Mouse (Mus musculus): ENCODE data around the gene Gm45062. TPM values are rescaled to one million over a fixed set of nuclear protein-coding genes. Genes with fewer than 3 reads are reported as not detected.

The Gm45062 gene
- total and polyA plus RNA-seq, 2 experiments from 2014 or later = 2.5 to 8.1 TPM

GRCm38 (mm10) chr6:8497868-8498257, 238.6 kb downstream of the Gm45062 start:
- WGBS = 67% methylated on average over 6 of the region's 6 CpGs
- peak; percentile 17 for DNase-seq (ENCODE audit: low spot score)

GRCm38 (mm10) chr6:8498961-8499360, 239.7 kb downstream of the Gm45062 start:
- H3K36me3 ChIP-seq (ENCODE audit: insufficient read depth, low read length) = no peaks in the 10 kb centered on the region
- no peak overlapping the region for H3K9ac ChIP-seq (replicated peaks; ENCODE audit: low read length, poor library complexity, severe bottlenecking)
- H3K27ac ChIP-seq (ENCODE audit: low read depth, low read length) = no peak overlapping the region
- no peak for DNase-seq (ENCODE audit: low spot score)
- no peak for TF ChIP-seq CTCF (IDR thresholded peaks at IDR 0.05)
- H3K4me3 ChIP-seq (ENCODE audit: low read depth, low read length) = no peak overlapping the region
- no peaks in the 10 kb centered on the region for H3K4me1 ChIP-seq (ENCODE audit: insufficient read depth, low read length)
- H3K9me3 ChIP-seq (ENCODE audit: low read length) = 0 out of 2 replicates have a peak, but pooled peaks cover 3% of the 10 kb centered on the region
- no peak for ATAC-seq (ENCODE audit: low FRiP score)
- 78% methylated on average over 3 of the region's 3 CpGs for WGBS
- H3K4me2 ChIP-seq (ENCODE audit: low read depth, low read length, poor library complexity, severe bottlenecking) = no peak overlapping the region
- H3K27me3 ChIP-seq (ENCODE audit: insufficient read depth, low read length) = no peaks in the 10 kb centered on the region

More at GRCm38 (mm10) chr6:8497868-8498257, 238.6 kb downstream of the Gm45062 start:
- no peak for TF ChIP-seq CTCF (IDR thresholded peaks at IDR 0.05)
- H3K9me3 ChIP-seq (ENCODE audit: low read length) = 0 out of 2 replicates have a peak, but pooled peaks cover 3% of the 10 kb centered on the region
- no peak overlapping the region for H3K4me2 ChIP-seq (ENCODE audit: low read depth, low read length, poor library complexity, severe bottlenecking)
- no peaks in the 10 kb centered on the region for H3K27me3 ChIP-seq (ENCODE audit: insufficient read depth, low read length)
- no peak for ATAC-seq (ENCODE audit: low FRiP score)
- H3K27ac ChIP-seq (ENCODE audit: low read depth, low read length) = no peak overlapping the region
- H3K4me3 ChIP-seq (ENCODE audit: low read depth, low read length) = no peak overlapping the region
- H3K36me3 ChIP-seq (ENCODE audit: insufficient read depth, low read length) = no peaks in the 10 kb centered on the region
- no peak overlapping the region for H3K9ac ChIP-seq (replicated peaks; ENCODE audit: low read length, poor library complexity, severe bottlenecking)
- no peaks in the 10 kb centered on the region for H3K4me1 ChIP-seq (ENCODE audit: insufficient read depth, low read length)

DNA sequence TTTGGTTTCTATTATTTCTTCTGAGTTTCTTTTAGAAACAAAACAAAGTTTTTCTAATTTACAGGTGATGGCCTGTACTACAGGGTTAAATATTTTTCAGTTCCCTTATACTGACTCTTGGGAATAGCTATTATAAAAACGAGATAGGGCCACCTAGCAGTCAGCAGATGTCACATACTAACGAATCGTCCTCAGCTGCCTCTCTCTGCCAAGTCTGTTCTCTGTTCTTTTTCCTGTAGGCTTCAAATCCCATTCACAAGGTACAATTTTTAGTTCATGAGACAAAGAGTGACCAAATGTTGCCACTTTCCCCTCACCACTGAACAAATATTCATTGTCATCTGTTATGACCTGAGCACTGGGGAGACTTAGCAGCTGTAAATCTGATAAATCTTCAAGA, 244.7 kb downstream of the Gm45062 start:
- WGBS = 17% methylated on average over 3 of the region's 3 CpGs
- H3K36me3 ChIP-seq (ENCODE audit: insufficient read depth, low read length) = no peaks in the 10 kb centered on the region
- DNase-seq (ENCODE audit: low spot score) (no peak), ATAC-seq (ENCODE audit: low FRiP score) (no peak)
- H3K9ac ChIP-seq (replicated peaks; ENCODE audit: low read length, poor library complexity, severe bottlenecking) = no peak overlapping the region
- TF ChIP-seq CTCF (IDR thresholded peaks at IDR 0.05) = no peak
- no peaks in the 10 kb centered on the region for H3K9me3 ChIP-seq (ENCODE audit: low read length)
- no peak overlapping the region for H3K27ac ChIP-seq (ENCODE audit: low read depth, low read length)
- no peaks in the 10 kb centered on the region for H3K4me1 ChIP-seq (ENCODE audit: insufficient read depth, low read length)
- no peak overlapping the region for H3K4me3 ChIP-seq (ENCODE audit: low read depth, low read length)
- H3K4me2 ChIP-seq (ENCODE audit: low read depth, low read length, poor library complexity, severe bottlenecking) = no peak overlapping the region
- no peaks in the 10 kb centered on the region for H3K27me3 ChIP-seq (ENCODE audit: insufficient read depth, low read length)

DNA sequence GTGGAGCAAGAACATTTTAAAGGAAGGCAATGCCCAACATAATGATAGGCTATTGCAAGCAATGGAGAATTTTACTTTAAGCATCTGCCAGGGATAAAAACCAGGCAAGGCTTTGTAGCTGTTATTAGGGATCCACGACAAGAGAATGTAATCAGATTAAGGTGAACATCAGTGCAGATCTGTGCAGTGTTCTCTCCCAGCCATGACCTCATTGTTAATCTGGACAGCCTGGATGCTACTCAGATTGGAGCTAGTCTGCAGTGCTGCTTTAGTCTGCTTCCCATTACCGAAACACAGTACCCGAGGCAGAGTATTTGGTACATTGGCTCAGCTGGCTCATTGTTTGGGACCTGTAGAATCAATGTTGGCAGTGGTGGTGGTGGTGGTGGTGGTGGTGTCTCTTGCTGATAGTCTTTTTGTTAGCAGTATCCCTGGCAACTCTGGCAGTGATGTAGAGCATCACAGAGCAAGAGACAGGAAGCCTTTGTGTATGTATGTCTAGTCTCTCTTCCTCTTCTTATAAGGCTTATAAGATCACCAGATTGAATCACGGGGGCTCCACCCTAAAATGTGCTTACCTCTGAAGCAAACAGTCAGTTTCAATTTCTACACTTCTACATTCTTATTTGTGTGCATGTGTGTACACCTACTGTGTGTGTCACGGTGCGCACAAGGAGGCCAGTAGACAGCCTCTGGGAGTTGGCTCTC, 245.4 kb downstream of the Gm45062 start:
- TF ChIP-seq CTCF (IDR thresholded peaks at IDR 0.05) = no peak
- no peaks in the 10 kb centered on the region for H3K36me3 ChIP-seq (ENCODE audit: insufficient read depth, low read length)
- no peak overlapping the region for H3K27ac ChIP-seq (ENCODE audit: low read depth, low read length)
- no peaks in the 10 kb centered on the region for H3K27me3 ChIP-seq (ENCODE audit: insufficient read depth, low read length)
- WGBS = 79% methylated on average over 6 of the region's 6 CpGs
- no peaks in the 10 kb centered on the region for H3K4me1 ChIP-seq (ENCODE audit: insufficient read depth, low read length)
- no peak overlapping the region for H3K9ac ChIP-seq (replicated peaks; ENCODE audit: low read length, poor library complexity, severe bottlenecking)
- no peaks in the 10 kb centered on the region for H3K9me3 ChIP-seq (ENCODE audit: low read length)
- DNase-seq (ENCODE audit: low spot score) = no peak
- H3K4me3 ChIP-seq (ENCODE audit: low read depth, low read length) = no peak overlapping the region
- H3K4me2 ChIP-seq (ENCODE audit: low read depth, low read length, poor library complexity, severe bottlenecking) = no peak overlapping the region
- no peak for ATAC-seq (ENCODE audit: low FRiP score)

GRCm38 (mm10) chr6:8506631-8507030, 247.4 kb downstream of the Gm45062 start:
- H3K4me1 ChIP-seq (ENCODE audit: insufficient read depth, low read length) = no peaks in the 10 kb centered on the region
- H3K27me3 ChIP-seq (ENCODE audit: insufficient read depth, low read length) = no peaks in the 10 kb centered on the region
- H3K27ac ChIP-seq (ENCODE audit: low read depth, low read length) = no peak overlapping the region
- no peak overlapping the region for H3K4me2 ChIP-seq (ENCODE audit: low read depth, low read length, poor library complexity, severe bottlenecking)
- H3K9ac ChIP-seq (replicated peaks; ENCODE audit: low read length, poor library complexity, severe bottlenecking) = no peak overlapping the region
- no peak overlapping the region for H3K4me3 ChIP-seq (ENCODE audit: low read depth, low read length)
- DNase-seq (ENCODE audit: low spot score) = no peak
- H3K36me3 ChIP-seq (ENCODE audit: insufficient read depth, low read length) = no peaks in the 10 kb centered on the region
- TF ChIP-seq CTCF (IDR thresholded peaks at IDR 0.05) = no peak
- H3K9me3 ChIP-seq (ENCODE audit: low read length) = no peaks in the 10 kb centered on the region
- ATAC-seq (ENCODE audit: low FRiP score) = no peak

DNA sequence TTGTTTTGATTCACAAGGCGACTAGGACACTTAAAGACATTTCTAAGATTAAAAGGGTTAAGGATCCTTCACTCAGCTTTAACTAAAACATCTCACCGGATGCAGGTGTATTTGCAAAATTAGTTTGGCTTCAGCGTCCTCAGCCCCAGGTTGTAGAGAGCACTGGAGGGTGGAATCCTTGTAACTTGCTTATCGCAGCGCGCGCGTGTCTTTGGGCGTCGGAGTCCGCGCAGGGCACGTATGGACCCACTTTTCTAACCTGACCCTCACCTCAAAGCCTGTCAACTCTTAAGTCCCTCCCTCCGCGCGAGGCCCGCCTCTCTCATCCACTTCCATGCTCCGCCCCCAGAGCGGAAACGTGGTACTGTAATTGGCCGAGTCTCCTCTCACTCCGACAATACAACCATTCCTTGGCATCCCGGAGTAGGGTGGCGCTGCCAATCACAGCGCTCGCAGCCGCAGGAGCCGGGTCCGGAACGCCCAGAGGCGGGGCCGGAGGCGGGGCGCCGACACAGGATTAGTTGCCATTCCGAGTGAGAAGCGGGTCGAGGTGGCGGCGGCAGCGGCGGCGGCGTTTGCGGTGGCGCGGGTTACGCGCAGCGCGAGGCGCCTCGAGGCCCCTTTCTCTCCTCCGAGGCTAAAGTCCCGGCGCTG, 249.8 kb downstream of the Gm45062 start:
- Histone ChIP-seq H3K27me3 (ENCODE audit: insufficient read depth, low read length) (no peaks in the 10 kb centered on the region), H3K36me3 (ENCODE audit: insufficient read depth, low read length) (no peaks in the 10 kb centered on the region), H3K27ac (ENCODE audit: low read depth, low read length) (peak overlapping the region; percentile 98), H3K9me3 (ENCODE audit: low read length) (no peaks in the 10 kb centered on the region), H3K4me2 (ENCODE audit: low read depth, low read length, poor library complexity, severe bottlenecking) (peak overlapping the region; percentile 82), H3K9ac (replicated peaks; ENCODE audit: low read length, poor library complexity, severe bottlenecking) (peak overlapping the region; percentile 94), H3K4me3 (ENCODE audit: low read depth, low read length) (peak overlapping the region; percentile 93), H3K4me1 (ENCODE audit: insufficient read depth, low read length) (no peaks in the 10 kb centered on the region)
- TF ChIP-seq CTCF (IDR thresholded peaks at IDR 0.05) = 0 out of 2 replicates have a peak, but pooled peaks have one; percentile 1
- WGBS = under 1% methylated on average over 48 of the region's 56 CpGs
- ATAC-seq (ENCODE audit: low FRiP score) (peak; percentile 99), DNase-seq (ENCODE audit: low spot score) (peak; percentile 99)

Measured in midbrain, postnatal 0 days (tissue).